Mouse (Mus musculus) induced T-regulatory cell, adult 2 months (primary cell): Measurements from ENCODE around the gene Mup11.
"Not testable (repeated sequence)": the region's sequence is repeated elsewhere in the genome, so short reads cannot be mapped to it uniquely, and the experiment has no call there.

ENCODE experiments used
- DNase-seq: peaks from one replicate; pipeline ENCODE4 v3.0.0-alpha.2; 2012; ENCODE audit warnings: low read depth

Gene Mup11

GRCm38 (mm10) chr4:60662311-60662710 lies at the start of gene Mup11:
Gene Mup11, minus strand, starts transcription at chr4:60662411.
- DNase-seq = not testable (repeated sequence)
